Mouse (Mus musculus) myocyte (in vitro differentiated cells): Measurements from ENCODE around the gene Dnm2.

Experiments
- E2F4 ChIP-seq: IDR thresholded peaks from one replicate; pipeline ENCODE4 v1.6.1; 2011; ENCODE audit warnings: mild to moderate bottlenecking, control low read depth, moderate library complexity; ENCODE audit not compliant: insufficient read depth
- MAX ChIP-seq: IDR thresholded peaks from one replicate; pipeline ENCODE4 v1.6.1; 2011; ENCODE audit warnings: low read depth, mild to moderate bottlenecking, control low read depth
- MYOG ChIP-seq, 3 experiments: IDR thresholded peaks; one replicate each; pipeline ENCODE4 v1.6.1; 2011; ENCODE audit warnings: control low read depth in 2 of 3, low read depth in 2 of 3, mild to moderate bottlenecking in 2 of 3; ENCODE audit not compliant: insufficient read length in 2 of 3, control insufficient read depth in 1 of 3, insufficient read depth in 1 of 3
- POLR2A ChIP-seq: IDR thresholded peaks from one replicate; pipeline ENCODE4 v1.6.1; 2011; ENCODE audit warnings: low read depth, mild to moderate bottlenecking, control low read depth, moderate library complexity; ENCODE audit not compliant: insufficient read length
- POLR2AphosphoS2 ChIP-seq: IDR thresholded peaks from one replicate; pipeline ENCODE4 v1.6.1; 2011; ENCODE audit warnings: low read depth, control low read depth; ENCODE audit not compliant: insufficient read length
- REST ChIP-seq: IDR thresholded peaks from one replicate; pipeline ENCODE4 v1.6.1; 2011; ENCODE audit warnings: mild to moderate bottlenecking, control low read depth, moderate library complexity; ENCODE audit not compliant: insufficient read depth, insufficient read length
- USF1 ChIP-seq: IDR thresholded peaks from one replicate; pipeline ENCODE4 v1.6.1; 2011; ENCODE audit warnings: low read depth, mild to moderate bottlenecking, control low read depth, moderate library complexity

- TF ChIP-seq USF1 (no peak), MAX (no peak), E2F4 (no peak), REST (no peak), POLR2AphosphoS2 (no peak), POLR2A (no peak), MYOG (IDR thresholded peaks at IDR 0.05; ENCODE audit: control insufficient read depth in 1 of 3, insufficient read depth in 1 of 3, insufficient read length in 2 of 3, low read depth in 2 of 3) (no peak)
Measured at GRCm38 (mm10) chr9:21525937-21526633, 101.4 kb downstream of the Dnm2 start, which contains the start of gene AB124611.
